Mouse (Mus musculus): ENCODE data around the gene Zfp672.

DNA sequence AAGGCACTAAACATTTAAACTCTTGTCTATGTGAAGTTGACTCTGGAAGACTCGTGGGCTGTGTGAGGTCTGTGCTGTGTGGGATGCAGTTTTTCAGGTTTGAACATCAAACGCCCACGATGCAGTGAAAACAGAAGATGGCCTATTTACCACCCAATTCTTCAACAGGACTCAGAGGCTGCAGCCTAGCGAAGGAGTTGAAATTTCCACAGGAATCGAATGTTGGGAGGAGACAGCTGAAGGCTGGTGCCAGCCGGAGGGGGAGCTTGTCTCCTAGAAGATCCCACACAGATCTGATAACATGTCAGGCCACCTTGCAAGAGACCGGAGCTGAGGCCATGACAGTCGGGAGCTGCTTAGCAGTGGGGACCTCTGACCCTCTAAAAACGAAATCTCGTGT, 24.3 kb upstream of the Zfp672 start:
- TF ChIP-seq POLR2A (IDR thresholded peaks at IDR 0.05; ENCODE audit: control insufficient read depth, extremely low read depth, insufficient read depth, low read length, poor library complexity) (no peak), CTCF (IDR thresholded peaks at IDR 0.05; ENCODE audit: borderline replicate concordance, control insufficient read depth, extremely low read depth, insufficient read depth, low read length, poor library complexity) (no peak)
